Mouse (Mus musculus) lung, embryonic 16.5 days (tissue): ENCODE data around the gene Jmjd1c. TPM values are rescaled to one million over a fixed set of nuclear protein-coding genes. Genes with fewer than 3 reads are reported as not detected.

Source experiments
- ATAC-seq: fragments of 200-750 bp; cut with Nextera tagmentation; 2 replicates; pipeline ENCODE4 v1.8.0; 2017; ENCODE audit warnings: low read depth, mild to moderate bottlenecking, moderate library complexity
- H3K27ac ChIP-seq: fragments of 300-500 bp; sonication (generic); 2 replicates; pipeline ENCODE4 v1.5.1; 2014; ENCODE audit warnings: mild to moderate bottlenecking, control low read depth, low read length
- H3K27me3 ChIP-seq: fragments of 300-500 bp; sonication (generic); 2 replicates; pipeline ENCODE4 v1.6.1; 2014; ENCODE audit warnings: low read depth, low read length, mixed read lengths; ENCODE audit not compliant: control insufficient read depth, insufficient read depth
- H3K36me3 ChIP-seq: fragments of 300-500 bp; sonication (generic); 2 replicates; pipeline ENCODE4 v1.6.1; 2014; ENCODE audit warnings: low read length; ENCODE audit not compliant: control insufficient read depth, insufficient read depth
- H3K4me1 ChIP-seq: fragments of 300-500 bp; sonication (generic); replicated peaks from 2 replicates; pipeline ENCODE4 v1.6.1; 2014; ENCODE audit warnings: low read length, mixed read lengths; ENCODE audit not compliant: control insufficient read depth, insufficient read depth
- H3K4me2 ChIP-seq: fragments of 300-500 bp; sonication (generic); 2 replicates; pipeline ENCODE4 v1.6.1; 2014; ENCODE audit warnings: low read depth, low read length, control low read depth
- H3K4me3 ChIP-seq: fragments of 300-500 bp; sonication (generic); 2 replicates; pipeline ENCODE4 v1.5.1; 2014; ENCODE audit warnings: mild to moderate bottlenecking, low read length, control low read depth
- H3K9ac ChIP-seq: fragments of 300-500 bp; sonication (generic); 2 replicates; pipeline ENCODE4 v1.6.1; 2014; ENCODE audit warnings: low read length, control low read depth
- H3K9me3 ChIP-seq: fragments of 300-500 bp; sonication (generic); 2 replicates; pipeline ENCODE4 v1.6.1; 2016; ENCODE audit warnings: low read length; ENCODE audit not compliant: control insufficient read depth
- WGBS: fragments of 180-500 bp; shearing (Covaris S2); extraction: QIAGEN DNeasy Blood & Tissue Kit; methylation state at CpG from one replicate; pipeline ENCODE4 v1.1.7; 2014; 5-methylcytosine and 5-hydroxymethylcytosine counted together
- polyA plus RNA-seq: library from polyadenylated mRNA; unstranded; fragments of >200 nt; fragmentation: Nextera tagmentation; extraction: Ambion mirVana; gene quantifications from 2 replicates; pipeline ENCODE4 v1.2.1, GENCODE M21; 2015

Jmjd1c gene
- polyA plus RNA-seq, 1 experiment from 2014 or later, result 28.4 TPM

DNA sequence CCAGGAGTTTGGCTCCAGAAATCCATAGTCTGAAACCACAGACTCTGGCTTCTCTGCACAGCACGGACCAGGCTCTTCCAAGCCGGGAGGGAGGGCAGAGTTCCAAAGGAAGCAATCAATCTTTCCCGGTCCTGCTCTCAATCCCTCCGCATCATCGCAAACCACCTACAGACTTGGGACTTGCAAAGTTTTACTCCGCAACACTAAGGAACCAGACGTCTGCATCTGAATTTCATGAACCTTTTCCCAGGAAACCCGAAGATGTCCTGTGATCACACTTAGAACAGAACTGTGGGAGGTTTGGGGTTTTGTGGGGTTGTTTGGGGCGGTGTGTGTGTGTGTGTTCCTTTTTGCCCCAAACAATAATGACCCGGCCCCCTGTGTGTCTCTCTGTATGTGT, 188.4 kb downstream of the Jmjd1c start:
- Histone ChIP-seq H3K4me1 (peaks cover 24% of the 10 kb centered on the region), H3K36me3 (no peaks in the 10 kb centered on the region), H3K27ac (peak overlapping the region; percentile 75), H3K27me3 (no peaks in the 10 kb centered on the region), H3K9me3 (no peaks in the 10 kb centered on the region), H3K4me3 (peak overlapping the region; percentile 93), H3K4me2 (peak overlapping the region; percentile 87), H3K9ac (peak overlapping the region; percentile 89)
- ATAC-seq, result no peak
- under 1% methylated on average over 10 of the region's 10 CpGs for WGBS

DNA sequence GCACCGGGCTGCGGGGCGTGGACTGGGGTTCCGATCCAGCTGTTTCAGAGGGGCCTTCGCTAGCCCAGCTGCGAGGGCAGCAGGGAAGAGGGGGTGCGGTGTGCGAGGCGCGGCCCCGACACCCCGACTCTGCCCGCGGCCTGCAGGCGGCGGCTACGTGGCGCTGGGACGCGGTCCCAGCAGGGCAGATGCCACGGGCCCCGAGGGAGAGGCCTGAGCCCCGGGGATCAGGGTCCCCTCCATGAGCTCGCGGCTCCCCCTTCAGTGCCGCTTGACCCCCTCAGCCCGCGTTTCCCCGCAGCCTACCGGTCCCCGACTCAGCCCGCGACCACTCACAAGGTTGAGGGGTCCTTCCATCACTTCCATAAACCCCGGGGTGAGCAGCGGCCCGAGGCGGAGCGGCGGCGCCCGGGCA, 188.8 kb downstream of the Jmjd1c start:
- WGBS, result 0% methylated on average over 28 of the region's 41 CpGs
- Histone ChIP-seq H3K4me2 (peak overlapping the region; percentile 87), H3K4me3 (peak overlapping the region; percentile 93), H3K9me3 (no peaks in the 10 kb centered on the region), H3K9ac (peak overlapping the region; percentile 89), H3K27ac (peak overlapping the region; percentile 75), H3K36me3 (no peaks in the 10 kb centered on the region), H3K27me3 (no peaks in the 10 kb centered on the region), H3K4me1 (peaks cover 24% of the 10 kb centered on the region)
- ATAC-seq, result peak; percentile 57

- peak; percentile 91 for ATAC-seq
- Histone ChIP-seq H3K27me3 (no peaks in the 10 kb centered on the region), H3K27ac (peak within 1 kb of the TSS; percentile 75), H3K9me3 (no peaks in the 10 kb centered on the region), H3K9ac (peak within 1 kb of the TSS; percentile 89), H3K4me2 (peak within 1 kb of the TSS; percentile 87), H3K4me3 (peak within 1 kb of the TSS; percentile 93), H3K4me1 (peaks cover 24% of the 10 kb centered on the region), H3K36me3 (no peaks in the 10 kb centered on the region)
- WGBS, result 2% methylated on average over 37 of the region's 52 CpGs
Observed at GRCm38 (mm10) chr10:67285176-67285814, 189.4 kb downstream of the Jmjd1c start, which contains the start of gene Nrbf2. TSS of gene Nrbf2 (minus strand) at chr10:67285305.

DNA sequence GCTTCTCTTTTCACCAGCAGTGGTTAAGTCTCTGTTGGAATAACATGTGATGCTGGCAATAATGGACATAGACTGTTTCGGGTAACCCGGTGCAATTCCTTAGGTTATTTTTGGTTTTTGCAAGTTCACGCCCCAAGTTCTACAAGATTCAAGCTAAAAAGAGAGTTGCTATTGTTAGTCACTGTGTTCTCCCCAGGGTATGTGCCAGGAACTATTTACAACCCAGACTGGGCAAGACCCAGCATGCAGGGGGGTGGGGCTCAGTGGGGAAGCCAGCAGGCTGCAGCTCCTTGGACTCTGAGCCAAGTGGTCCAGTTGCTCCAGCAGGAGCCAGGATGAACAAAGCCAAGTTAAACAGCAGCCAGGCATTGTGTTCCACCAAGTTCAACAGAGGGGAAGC, 192.0 kb downstream of the Jmjd1c start:
- ATAC-seq, result no peak
- 76% methylated on average over 3 of the region's 3 CpGs for WGBS
- Histone ChIP-seq H3K9ac (no peak overlapping the region), H3K4me1 (peaks cover 19% of the 10 kb centered on the region), H3K4me2 (no peak overlapping the region), H3K9me3 (no peaks in the 10 kb centered on the region), H3K27me3 (no peaks in the 10 kb centered on the region), H3K27ac (0 out of 2 replicates have a peak overlapping the region, but pooled peaks have one; percentile 21), H3K36me3 (no peaks in the 10 kb centered on the region), H3K4me3 (no peak overlapping the region)

GRCm38 (mm10) chr10:67290622-67291021, 194.7 kb downstream of the Jmjd1c start:
- no peak for ATAC-seq
- H3K9me3 ChIP-seq, result no peaks in the 10 kb centered on the region
- no peak overlapping the region for H3K4me2 ChIP-seq
- WGBS, result 53% methylated on average over 4 of the region's 4 CpGs
- H3K4me1 ChIP-seq, result 0 out of 2 replicates have a peak, but pooled peaks cover 4% of the 10 kb centered on the region
- H3K36me3 ChIP-seq, result no peaks in the 10 kb centered on the region
- no peaks in the 10 kb centered on the region for H3K27me3 ChIP-seq
- no peak overlapping the region for H3K9ac ChIP-seq
- no peak overlapping the region for H3K27ac ChIP-seq
- H3K4me3 ChIP-seq, result no peak overlapping the region

- H3K4me3 ChIP-seq, result no peak overlapping the region
- no peaks in the 10 kb centered on the region for H3K9me3 ChIP-seq
- no peak for ATAC-seq
- H3K4me2 ChIP-seq, result no peak overlapping the region
- H3K4me1 ChIP-seq, result 0 out of 2 replicates have a peak, but pooled peaks cover 4% of the 10 kb centered on the region
- no peaks in the 10 kb centered on the region for H3K27me3 ChIP-seq
- H3K9ac ChIP-seq, result no peak overlapping the region
- WGBS, result 48% methylated on average over 8 of the region's 8 CpGs
- no peaks in the 10 kb centered on the region for H3K36me3 ChIP-seq
- no peak overlapping the region for H3K27ac ChIP-seq
Observed at GRCm38 (mm10) chr10:67291087-67291486, 195.2 kb downstream of the Jmjd1c start.

- no peak overlapping the region for H3K27ac ChIP-seq
- H3K27me3 ChIP-seq, result no peaks in the 10 kb centered on the region
- 72% methylated on average over 5 of the region's 5 CpGs for WGBS
- no peaks in the 10 kb centered on the region for H3K36me3 ChIP-seq
- H3K9me3 ChIP-seq, result no peaks in the 10 kb centered on the region
- H3K4me2 ChIP-seq, result no peak overlapping the region
- no peak overlapping the region for H3K4me3 ChIP-seq
- H3K9ac ChIP-seq, result no peak overlapping the region
- H3K4me1 ChIP-seq, result no peaks in the 10 kb centered on the region
- no peak for ATAC-seq
Observed at GRCm38 (mm10) chr10:67295331-67295730, 199.4 kb downstream of the Jmjd1c start.

DNA sequence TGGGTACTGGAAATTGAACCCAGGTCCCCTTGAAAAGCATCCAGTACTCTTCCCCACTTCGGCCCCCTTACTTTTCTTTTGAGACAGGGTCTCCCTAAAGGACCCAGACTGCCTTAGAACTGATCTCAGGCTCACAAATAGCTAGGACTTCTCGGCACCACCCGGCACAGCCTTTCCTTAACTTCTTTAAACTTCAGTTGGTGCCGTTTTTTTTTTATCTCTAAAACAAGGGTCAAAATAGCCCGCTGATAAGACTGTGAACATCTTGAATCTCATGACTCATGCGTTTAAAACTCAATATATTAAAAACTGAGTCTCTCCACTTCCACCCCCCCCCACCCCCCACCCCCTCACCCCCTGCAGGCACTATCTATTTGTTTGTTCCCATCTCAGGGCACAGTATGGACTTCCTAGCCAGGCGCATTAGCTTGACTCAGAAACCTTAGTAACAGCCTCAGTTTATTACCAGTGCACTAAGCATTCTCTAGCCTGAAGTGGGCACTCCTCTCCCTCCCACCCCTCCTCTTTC, 200.1 kb downstream of the Jmjd1c start:
- 57% methylated on average over 7 of the region's 7 CpGs for WGBS
- no peak overlapping the region for H3K4me3 ChIP-seq
- H3K9me3 ChIP-seq, result no peaks in the 10 kb centered on the region
- no peak overlapping the region for H3K27ac ChIP-seq
- H3K27me3 ChIP-seq, result no peaks in the 10 kb centered on the region
- no peaks in the 10 kb centered on the region for H3K36me3 ChIP-seq
- no peak overlapping the region for H3K4me2 ChIP-seq
- ATAC-seq, result no peak
- H3K4me1 ChIP-seq, result no peaks in the 10 kb centered on the region
- no peak overlapping the region for H3K9ac ChIP-seq

GRCm38 (mm10) chr10:67296482-67297152, 200.7 kb downstream of the Jmjd1c start:
- Histone ChIP-seq H3K36me3 (no peaks in the 10 kb centered on the region), H3K9me3 (no peaks in the 10 kb centered on the region), H3K27me3 (no peaks in the 10 kb centered on the region), H3K4me3 (no peak overlapping the region), H3K9ac (no peak overlapping the region), H3K4me1 (no peaks in the 10 kb centered on the region), H3K4me2 (no peak overlapping the region), H3K27ac (no peak overlapping the region)
- WGBS, result 77% methylated on average over 8 of the region's 8 CpGs
- no peak for ATAC-seq
